Mouse (Mus musculus) spleen, postnatal 14 days (tissue): ENCODE results near the gene Gnat1.
A peak's percentile ranks its signal among the peaks of the same experiment; 100 is the strongest.

Source experiments
- DNase-seq, 2 experiments: peaks; one replicate each; pipeline ENCODE4 v3.0.0; 2021 to 2022; ENCODE audit warnings: low spot score in 2 of 2

Gene Gnat1

GRCm38 (mm10) chr9:107626844-107627277 is 52.7 kb downstream of the Gnat1 start:
- peak; percentile 59 to 83 for DNase-seq

DNA sequence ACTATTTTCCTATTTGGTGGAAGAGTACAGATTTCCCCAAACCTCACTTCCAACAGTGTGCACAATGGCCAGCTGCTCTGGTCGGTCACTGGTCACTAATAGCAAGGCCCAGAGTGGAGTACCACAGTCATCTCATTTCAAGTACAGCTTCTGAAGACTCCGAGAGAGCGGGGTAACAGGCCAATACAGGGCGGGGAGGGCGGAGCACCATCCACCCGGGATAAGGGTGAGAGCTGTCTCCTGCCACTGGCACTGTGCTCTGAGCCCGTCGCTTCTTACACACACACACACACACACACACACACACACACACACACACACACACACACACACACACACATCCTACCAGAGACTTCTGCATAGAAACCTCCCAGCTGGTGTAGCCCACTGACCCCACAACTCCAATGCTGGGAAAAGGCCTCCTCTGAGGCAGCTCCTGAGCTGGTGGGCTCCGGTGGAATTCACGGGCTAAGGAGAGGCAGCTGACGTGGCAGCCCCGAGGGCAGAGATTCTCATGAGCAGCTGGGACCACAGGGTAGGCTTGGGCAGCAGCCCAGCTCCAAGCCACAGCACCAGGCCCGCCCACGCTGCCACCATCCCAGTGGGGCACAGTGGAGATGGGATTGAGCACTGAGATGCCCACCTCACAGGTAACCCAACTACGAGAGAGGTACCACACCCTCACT is 53.2 kb downstream of the Gnat1 start:
- DNase-seq = no peak

- no peak for DNase-seq
Observed at GRCm38 (mm10) chr9:107625351-107626128, 54.0 kb downstream of the Gnat1 start.

GRCm38 (mm10) chr9:107624951-107625350 is 54.6 kb downstream of the Gnat1 start:
- no peak for DNase-seq

DNA sequence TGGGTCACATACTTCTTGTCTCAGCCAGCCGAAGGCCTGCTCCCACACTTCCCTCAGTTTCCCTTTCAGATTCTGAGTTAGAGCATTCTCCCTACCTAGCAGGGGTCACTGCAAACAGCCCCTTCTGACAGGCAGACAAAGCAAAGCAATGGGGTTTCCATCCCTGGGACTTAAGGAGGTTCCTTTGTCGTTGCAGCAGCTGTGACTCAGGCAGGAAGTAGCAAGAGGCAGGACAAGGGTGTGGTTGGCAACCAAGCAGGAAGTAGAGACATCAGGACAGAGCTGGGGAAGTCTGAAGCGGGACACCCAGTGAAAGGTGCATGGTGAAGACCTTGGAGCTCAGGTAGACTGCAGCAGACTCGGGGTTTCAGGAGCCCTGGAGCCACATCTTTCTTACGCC is 55.0 kb downstream of the Gnat1 start:
- DNase-seq = no peak
